Mouse (Mus musculus) liver, postnatal 0 days (tissue): ENCODE data around the gene Npcd. TPM values are rescaled to one million over a fixed set of nuclear protein-coding genes. Genes with fewer than 3 reads are reported as not detected.
A peak's percentile ranks its signal among the peaks of the same experiment; 100 is the strongest.

Source experiments
- ATAC-seq: fragments of 200-750 bp; cut with Nextera tagmentation; 2 replicates; pipeline ENCODE4 v1.8.0; 2017; ENCODE audit warnings: mild to moderate bottlenecking, moderate library complexity
- DNase-seq: peaks from one replicate; pipeline ENCODE4 v3.0.0-alpha.2; 2016
- H3K27ac ChIP-seq: fragments of 300-500 bp; sonication (generic); 2 replicates; pipeline ENCODE4 v1.5.1; 2014; ENCODE audit warnings: antibody characterized with exemption, moderate library complexity, mild to moderate bottlenecking, low read depth
- H3K27me3 ChIP-seq: fragments of 300-500 bp; sonication (generic); 2 replicates; pipeline ENCODE4 v1.6.1; 2014; ENCODE audit warnings: low read length, control low read depth, mixed read lengths; ENCODE audit not compliant: insufficient read depth
- H3K36me3 ChIP-seq: fragments of 300-500 bp; sonication (generic); replicated peaks from 2 replicates; pipeline ENCODE4 v1.6.1; 2014; ENCODE audit warnings: mild to moderate bottlenecking, control low read depth, low read length, moderate library complexity, mixed read lengths; ENCODE audit not compliant: insufficient read depth
- H3K4me1 ChIP-seq: fragments of 300-500 bp; sonication (generic); 2 replicates; pipeline ENCODE4 v1.6.1; 2014; ENCODE audit warnings: antibody characterized with exemption, mild to moderate bottlenecking, control low read depth; ENCODE audit not compliant: insufficient read depth
- H3K4me2 ChIP-seq: fragments of 300-500 bp; sonication (generic); 2 replicates; pipeline ENCODE4 v1.6.1; 2014; ENCODE audit warnings: low read depth, mild to moderate bottlenecking, low read length, moderate library complexity, mixed read lengths
- H3K4me3 ChIP-seq: fragments of 300-500 bp; sonication (generic); 2 replicates; pipeline ENCODE4 v1.5.1; 2014; ENCODE audit warnings: low read depth, low read length
- H3K9ac ChIP-seq: fragments of 300-500 bp; sonication (generic); replicated peaks from 2 replicates; pipeline ENCODE4 v1.6.1; 2014; ENCODE audit warnings: mild to moderate bottlenecking, moderate library complexity
- H3K9me3 ChIP-seq: fragments of 300-500 bp; sonication (generic); 2 replicates; pipeline ENCODE4 v1.6.1; 2016; ENCODE audit warnings: mild to moderate bottlenecking, control low read depth, low read length, mixed read lengths
- CTCF ChIP-seq: sonication (generic); IDR thresholded peaks from 2 replicates; pipeline ENCODE4 v1.5.1; 2016; ENCODE audit warnings: antibody characterized with exemption, low read depth
- EP300 ChIP-seq: IDR thresholded peaks from 2 replicates; pipeline ENCODE4 v1.6.1; 2016; ENCODE audit warnings: antibody characterized with exemption, low read depth, mild to moderate bottlenecking
- WGBS: fragments of 180-500 bp; shearing (Covaris S2); extraction: QIAGEN DNeasy Blood & Tissue Kit; methylation state at CpG from one replicate; pipeline ENCODE4 v1.1.7; 2014; ENCODE audit not compliant: insufficient replicate concordance; 5-methylcytosine and 5-hydroxymethylcytosine counted together
- polyA plus RNA-seq: library from polyadenylated mRNA; unstranded; fragments of >200 nt; fragmentation: Nextera tagmentation; extraction: Ambion mirVana; gene quantifications from 2 replicates; pipeline ENCODE4 v1.2.1, GENCODE M21; 2015

Gene Npcd
- polyA plus RNA-seq, 1 experiment from 2014 or later, result not detected

DNA sequence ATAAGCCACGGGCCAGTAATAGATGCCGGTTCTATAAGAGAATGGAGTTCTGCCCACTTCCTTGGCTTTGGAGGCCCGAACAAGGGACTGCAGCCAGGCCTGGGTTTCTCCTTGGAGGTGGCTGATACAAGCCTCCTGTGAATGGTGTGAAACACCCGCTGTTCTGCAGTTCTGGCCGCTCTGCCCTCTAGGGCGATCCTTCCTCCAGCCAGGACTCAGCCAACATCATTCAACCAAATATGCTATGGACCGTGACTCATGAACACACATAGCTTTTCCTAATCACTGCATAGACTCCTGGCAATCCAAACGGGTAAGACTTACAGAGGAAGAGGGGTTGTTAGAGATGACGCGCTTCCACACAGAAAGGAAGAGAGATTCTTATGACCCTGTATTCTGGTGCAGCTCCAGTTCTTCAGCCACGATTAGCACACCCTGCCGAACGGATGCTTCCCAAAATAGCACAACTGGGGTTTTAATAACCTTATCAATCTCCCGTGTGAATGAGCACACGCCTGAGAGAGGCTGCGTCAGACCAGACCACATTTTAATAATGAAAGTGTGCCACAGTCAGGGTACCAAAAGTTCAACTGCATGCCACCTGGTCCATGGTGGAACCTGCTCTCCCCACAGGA lies 66.6 kb downstream of the Npcd start:
- H3K36me3 ChIP-seq, result no peaks in the 10 kb centered on the region
- TF ChIP-seq CTCF (no peak), EP300 (no peak)
- H3K27me3 ChIP-seq, result no peaks in the 10 kb centered on the region
- peaks cover 7% of the 10 kb centered on the region for H3K4me1 ChIP-seq
- no peak overlapping the region for H3K9ac ChIP-seq
- ATAC-seq (peak; percentile 45; the same call in 1 of the 2 replicates), DNase-seq (no peak)
- H3K27ac ChIP-seq, result no peak overlapping the region
- no peak overlapping the region for H3K4me2 ChIP-seq
- WGBS, result 72% methylated on average over 16 of the region's 16 CpGs
- H3K4me3 ChIP-seq, result no peak overlapping the region
- no peaks in the 10 kb centered on the region for H3K9me3 ChIP-seq

DNA sequence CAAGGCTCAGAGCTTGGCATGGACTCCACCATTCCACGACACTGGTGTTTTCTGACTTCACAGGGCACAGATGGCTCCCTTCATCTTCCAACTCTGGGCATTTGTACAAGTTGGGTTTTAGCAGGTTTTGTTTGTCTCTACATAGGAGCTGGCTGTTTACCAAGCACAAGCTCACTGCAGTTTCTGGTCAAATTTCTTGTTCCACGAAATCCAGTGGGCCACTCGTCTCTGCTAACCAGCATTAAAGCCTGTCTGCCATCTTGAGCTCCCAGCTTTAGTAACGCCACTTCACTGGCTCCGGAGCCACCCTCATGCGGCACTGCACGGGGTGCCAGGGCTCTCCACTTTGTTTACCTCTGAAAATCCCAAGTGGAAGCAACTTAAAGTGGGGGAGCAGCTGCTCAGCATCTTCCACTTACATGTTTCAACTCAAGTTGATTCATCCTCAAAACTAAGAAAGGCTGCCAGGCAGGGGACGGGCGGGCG lies 67.4 kb downstream of the Npcd start:
- Histone ChIP-seq H3K4me1 (peaks cover 7% of the 10 kb centered on the region), H3K9ac (no peak overlapping the region), H3K4me2 (no peak overlapping the region), H3K27me3 (no peaks in the 10 kb centered on the region), H3K9me3 (no peaks in the 10 kb centered on the region), H3K36me3 (no peaks in the 10 kb centered on the region), H3K27ac (no peak overlapping the region), H3K4me3 (no peak overlapping the region)
- TF ChIP-seq EP300, result no peak
- TF ChIP-seq CTCF, result no peak
- WGBS, result 83% methylated on average over 10 of the region's 10 CpGs
- DNase-seq, result no peak
- no peak for ATAC-seq

DNA sequence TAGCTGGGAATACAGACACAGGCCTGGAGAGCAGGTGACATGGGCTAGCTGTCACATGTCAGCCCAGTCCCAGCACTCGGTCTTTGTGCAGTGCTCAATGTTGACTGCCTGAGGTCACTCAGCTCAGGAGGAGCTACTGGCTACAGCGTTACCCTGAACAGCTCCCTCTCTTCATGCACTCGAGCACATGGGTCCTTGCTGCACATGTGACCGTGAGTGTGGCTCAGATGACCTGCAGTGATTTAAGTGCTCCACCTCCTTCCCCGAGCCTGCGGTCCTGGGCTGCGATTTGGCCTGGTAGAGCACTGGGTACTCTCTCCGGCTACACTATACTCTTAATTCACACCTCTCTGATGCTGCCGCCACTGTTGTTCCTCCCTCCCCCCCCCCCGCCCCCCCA lies 67.9 kb downstream of the Npcd start:
- Histone ChIP-seq H3K4me1 (peaks cover 7% of the 10 kb centered on the region), H3K36me3 (no peaks in the 10 kb centered on the region), H3K9ac (no peak overlapping the region), H3K27ac (no peak overlapping the region), H3K4me3 (no peak overlapping the region), H3K27me3 (no peaks in the 10 kb centered on the region), H3K9me3 (no peaks in the 10 kb centered on the region), H3K4me2 (no peak overlapping the region)
- TF ChIP-seq CTCF (no peak), EP300 (no peak)
- DNase-seq, result no peak
- 75% methylated on average over 9 of the region's 10 CpGs for WGBS
- ATAC-seq, result no peak

DNA sequence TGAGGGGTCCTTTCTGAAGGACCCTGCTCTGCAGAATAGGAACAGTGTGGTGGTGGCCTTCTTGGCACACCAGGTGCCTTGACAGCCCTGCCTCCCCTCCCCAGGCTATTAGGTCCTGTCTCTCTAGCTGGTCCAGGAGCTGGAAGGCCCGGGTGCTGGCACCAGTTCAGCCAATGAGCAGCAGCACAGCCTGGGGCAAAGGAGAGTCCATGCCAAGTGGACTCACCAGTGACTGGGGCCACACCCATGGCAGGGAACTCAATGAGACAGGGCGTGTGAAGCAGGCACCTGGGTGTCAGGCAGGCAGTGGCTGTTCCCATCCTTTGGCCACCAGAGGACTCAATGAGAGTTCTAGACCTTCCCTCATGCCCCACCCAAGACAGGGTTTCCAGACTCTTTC lies 68.7 kb downstream of the Npcd start:
- no peak overlapping the region for H3K9ac ChIP-seq
- TF ChIP-seq EP300 (no peak), CTCF (no peak)
- H3K36me3 ChIP-seq, result no peaks in the 10 kb centered on the region
- no peaks in the 10 kb centered on the region for H3K9me3 ChIP-seq
- no peak overlapping the region for H3K4me3 ChIP-seq
- DNase-seq, result no peak
- H3K27me3 ChIP-seq, result no peaks in the 10 kb centered on the region
- ATAC-seq, result peak; percentile 38; the same call in 1 of the 2 replicates
- no peak overlapping the region for H3K4me2 ChIP-seq
- H3K27ac ChIP-seq, result no peak overlapping the region
- 67% methylated on average over 2 of the region's 2 CpGs for WGBS
- peaks cover 7% of the 10 kb centered on the region for H3K4me1 ChIP-seq

DNA sequence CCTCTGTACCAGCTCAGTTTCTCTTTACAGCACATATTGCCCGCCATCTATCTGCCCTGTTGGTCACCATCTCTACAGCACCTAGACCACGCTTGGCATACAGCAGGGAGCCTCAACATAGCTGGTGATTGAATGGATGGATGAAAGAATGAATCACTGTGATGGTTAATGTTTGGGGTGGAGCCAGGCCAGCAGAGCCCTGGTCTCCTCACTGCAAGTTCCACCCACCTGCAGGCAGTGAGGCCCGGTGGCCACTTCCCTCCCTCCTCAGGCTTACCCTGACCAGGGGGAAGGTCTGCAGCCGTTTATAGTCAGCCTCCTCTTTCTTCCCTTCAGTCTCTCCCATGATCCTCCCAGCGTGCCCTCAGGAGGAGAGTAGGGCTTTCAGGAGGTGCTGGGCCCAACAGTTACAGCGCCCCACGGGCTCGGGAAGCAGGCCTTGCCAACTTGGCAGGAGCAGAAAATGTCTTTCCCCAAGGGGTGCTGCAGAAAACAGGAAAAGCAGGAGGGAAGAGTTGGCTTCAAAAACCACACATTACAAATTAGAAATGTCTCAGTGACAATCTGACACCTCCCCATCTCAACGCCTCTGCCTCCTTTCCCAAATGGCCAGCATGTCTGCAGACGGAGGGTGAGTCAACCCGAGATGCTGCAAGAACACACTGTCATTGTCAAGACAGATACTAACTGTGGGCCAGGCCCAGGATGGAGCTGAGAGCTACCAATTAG lies 69.3 kb downstream of the Npcd start:
- 66% methylated on average over 11 of the region's 11 CpGs for WGBS
- Histone ChIP-seq H3K4me1 (peaks cover 7% of the 10 kb centered on the region), H3K27ac (no peak overlapping the region), H3K4me2 (no peak overlapping the region), H3K36me3 (no peaks in the 10 kb centered on the region), H3K27me3 (no peaks in the 10 kb centered on the region), H3K4me3 (no peak overlapping the region), H3K9ac (no peak overlapping the region), H3K9me3 (no peaks in the 10 kb centered on the region)
- ATAC-seq (no peak), DNase-seq (no peak)
- TF ChIP-seq EP300 (no peak), CTCF (no peak)

DNA sequence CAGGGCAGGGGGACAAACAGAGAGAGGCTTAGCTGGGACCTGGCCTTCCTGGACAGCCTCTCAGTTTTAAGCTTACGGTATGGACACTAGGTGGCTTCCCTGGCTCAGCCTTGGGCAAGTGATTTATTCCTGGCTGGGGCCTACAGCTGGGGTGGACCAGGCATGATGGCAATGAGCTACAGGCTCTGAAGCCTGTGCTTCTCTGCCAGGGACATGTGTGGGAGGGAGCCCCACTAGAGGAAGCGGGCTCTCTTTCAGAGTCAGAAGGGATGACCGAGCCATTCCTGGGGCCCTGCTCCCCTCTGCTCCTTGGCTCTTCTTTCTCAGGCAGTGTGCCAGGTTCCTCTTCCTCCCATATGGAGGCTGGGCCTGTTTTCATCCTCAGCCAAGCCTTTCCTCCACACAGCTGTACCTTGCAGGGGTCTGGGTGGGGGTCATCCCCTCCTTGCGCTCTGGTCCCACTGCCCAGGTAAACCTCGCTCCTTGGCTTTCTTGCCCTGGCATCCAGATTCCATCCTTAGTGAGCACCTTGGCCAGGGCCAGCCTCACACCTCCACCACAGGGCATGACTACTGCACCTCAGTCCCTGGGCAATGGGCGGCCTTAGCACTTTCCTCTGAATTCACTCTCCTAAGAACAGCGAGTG lies 70.3 kb downstream of the Npcd start:
- DNase-seq, result no peak
- Histone ChIP-seq H3K36me3 (no peaks in the 10 kb centered on the region), H3K9me3 (no peaks in the 10 kb centered on the region), H3K4me2 (no peak overlapping the region), H3K4me1 (peaks cover 6% of the 10 kb centered on the region), H3K4me3 (no peak overlapping the region), H3K27me3 (no peaks in the 10 kb centered on the region), H3K9ac (no peak overlapping the region), H3K27ac (no peak overlapping the region)
- ATAC-seq, result no peak
- 79% methylated on average over 7 of the region's 7 CpGs for WGBS
- no peak for TF ChIP-seq CTCF
- TF ChIP-seq EP300, result no peak
